Mouse (Mus musculus) intestine, postnatal 0 days (tissue): ENCODE measurements around the gene Eef1a2. TPM values are rescaled to one million over a fixed set of nuclear protein-coding genes. Genes with fewer than 3 reads are reported as not detected.
A peak's percentile ranks its signal among the peaks of the same experiment; 100 is the strongest.

Source experiments
- ATAC-seq: fragments of 200-750 bp; cut with Nextera tagmentation; 2 replicates; pipeline ENCODE4 v1.8.0; 2017; ENCODE audit warnings: mild to moderate bottlenecking, moderate TSS enrichment, moderate library complexity
- H3K27ac ChIP-seq: fragments of 300-500 bp; sonication (generic); 2 replicates; pipeline ENCODE4 v1.5.1; 2014; ENCODE audit warnings: mild to moderate bottlenecking, low read depth, low read length, moderate library complexity
- H3K27me3 ChIP-seq: fragments of 300-500 bp; sonication (generic); replicated peaks from 2 replicates; pipeline ENCODE4 v1.6.1; 2014; ENCODE audit warnings: low read length, mixed read lengths; ENCODE audit not compliant: control insufficient read depth, insufficient read depth
- H3K36me3 ChIP-seq: fragments of 300-500 bp; sonication (generic); 2 replicates; pipeline ENCODE4 v1.6.1; 2014; ENCODE audit warnings: mild to moderate bottlenecking, moderate library complexity; ENCODE audit not compliant: control insufficient read depth, insufficient read depth
- H3K4me1 ChIP-seq: fragments of 300-500 bp; sonication (generic); replicated peaks from 2 replicates; pipeline ENCODE4 v1.6.1; 2014; ENCODE audit warnings: antibody characterized with exemption, low read length, mixed read lengths; ENCODE audit not compliant: control insufficient read depth, insufficient read depth
- H3K4me2 ChIP-seq: fragments of 300-500 bp; sonication (generic); replicated peaks from 2 replicates; pipeline ENCODE4 v1.6.1; 2014; ENCODE audit warnings: low read depth, mild to moderate bottlenecking, moderate library complexity
- H3K4me3 ChIP-seq: fragments of 300-500 bp; sonication (generic); 2 replicates; pipeline ENCODE4 v1.5.1; 2014; ENCODE audit warnings: low read depth, low read length
- H3K9ac ChIP-seq: fragments of 300-500 bp; sonication (generic); 2 replicates; pipeline ENCODE4 v1.6.1; 2014; ENCODE audit warnings: mild to moderate bottlenecking, low read depth, low read length
- H3K9me3 ChIP-seq: fragments of 300-500 bp; sonication (generic); 2 replicates; pipeline ENCODE4 v1.6.1; 2016; ENCODE audit warnings: mixed run types; ENCODE audit not compliant: control insufficient read depth
- CTCF ChIP-seq: sonication (generic); IDR thresholded peaks from 2 replicates; pipeline ENCODE4 v1.5.1; 2016; ENCODE audit warnings: low read depth, mild to moderate bottlenecking, control low read depth, antibody characterized with exemption, moderate library complexity
- WGBS: fragments of 180-500 bp; shearing (Covaris S2); extraction: QIAGEN DNeasy Blood & Tissue Kit; methylation state at CpG from one replicate; pipeline ENCODE4 v1.1.7; 2014; 5-methylcytosine and 5-hydroxymethylcytosine counted together
- polyA plus RNA-seq: library from polyadenylated mRNA; unstranded; fragments of >200 nt; fragmentation: Nextera tagmentation; extraction: Ambion mirVana; gene quantifications from 2 replicates; pipeline ENCODE4 v1.2.1, GENCODE M21; 2015

Gene Eef1a2
- polyA plus RNA-seq, 1 experiment from 2014 or later, result 0.38 TPM

DNA sequence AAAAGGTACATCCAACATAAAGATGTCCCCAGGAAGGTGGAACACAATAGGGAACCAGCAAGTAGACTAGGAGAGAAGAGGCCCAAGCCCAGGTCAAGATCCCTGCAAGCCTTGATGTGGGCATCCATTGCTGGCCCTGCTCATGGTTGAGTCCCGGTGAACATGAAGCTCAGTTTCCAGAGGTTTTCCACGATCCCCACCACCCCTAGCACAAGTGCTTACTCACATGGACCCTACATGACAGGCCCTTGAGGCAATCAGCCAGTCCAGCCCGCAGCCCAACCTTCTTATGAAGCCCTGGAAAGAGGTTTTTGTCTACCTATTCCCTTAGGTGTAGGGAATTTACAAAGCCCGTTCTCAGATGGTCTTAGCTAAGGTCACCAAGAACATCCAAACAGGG is 366 bp upstream of the Eef1a2 start:
- 76% methylated on average over 4 of the region's 4 CpGs for WGBS
- Histone ChIP-seq H3K9me3 (no peaks in the 10 kb centered on the region), H3K36me3 (no peaks in the 10 kb centered on the region), H3K27ac (no peak overlapping the region), H3K4me2 (no peak overlapping the region), H3K4me3 (no peak overlapping the region), H3K9ac (no peak overlapping the region), H3K4me1 (no peaks in the 10 kb centered on the region), H3K27me3 (peaks cover 21% of the 10 kb centered on the region)
- no peak for ATAC-seq
- no peak for TF ChIP-seq CTCF

DNA sequence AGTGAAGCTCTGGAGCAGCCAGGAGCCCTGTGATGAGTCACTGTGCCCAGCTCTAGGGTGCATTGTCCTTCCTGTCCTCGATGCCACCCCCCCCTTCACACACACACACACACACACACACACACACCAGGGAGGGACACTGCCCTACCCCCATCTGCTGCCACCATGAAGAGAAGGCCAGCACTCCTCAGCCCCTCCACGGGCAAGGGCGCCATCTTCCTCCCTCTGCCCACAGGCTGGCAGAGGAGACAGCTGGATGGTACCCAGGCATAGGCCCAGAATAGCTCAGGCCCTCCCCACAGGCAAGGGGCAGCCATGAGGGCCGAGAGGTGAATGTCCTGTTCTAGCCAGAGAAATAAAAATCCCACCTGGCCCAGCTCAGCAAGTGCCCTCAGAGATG is 1.0 kb downstream of the Eef1a2 start:
- Histone ChIP-seq H3K27ac (no peak overlapping the region), H3K4me3 (no peak overlapping the region), H3K4me2 (no peak overlapping the region), H3K4me1 (no peaks in the 10 kb centered on the region), H3K9ac (no peak overlapping the region), H3K27me3 (peaks cover 21% of the 10 kb centered on the region), H3K36me3 (no peaks in the 10 kb centered on the region), H3K9me3 (no peaks in the 10 kb centered on the region)
- ATAC-seq, result no peak
- TF ChIP-seq CTCF, result no peak
- 64% methylated on average over 4 of the region's 4 CpGs for WGBS

DNA sequence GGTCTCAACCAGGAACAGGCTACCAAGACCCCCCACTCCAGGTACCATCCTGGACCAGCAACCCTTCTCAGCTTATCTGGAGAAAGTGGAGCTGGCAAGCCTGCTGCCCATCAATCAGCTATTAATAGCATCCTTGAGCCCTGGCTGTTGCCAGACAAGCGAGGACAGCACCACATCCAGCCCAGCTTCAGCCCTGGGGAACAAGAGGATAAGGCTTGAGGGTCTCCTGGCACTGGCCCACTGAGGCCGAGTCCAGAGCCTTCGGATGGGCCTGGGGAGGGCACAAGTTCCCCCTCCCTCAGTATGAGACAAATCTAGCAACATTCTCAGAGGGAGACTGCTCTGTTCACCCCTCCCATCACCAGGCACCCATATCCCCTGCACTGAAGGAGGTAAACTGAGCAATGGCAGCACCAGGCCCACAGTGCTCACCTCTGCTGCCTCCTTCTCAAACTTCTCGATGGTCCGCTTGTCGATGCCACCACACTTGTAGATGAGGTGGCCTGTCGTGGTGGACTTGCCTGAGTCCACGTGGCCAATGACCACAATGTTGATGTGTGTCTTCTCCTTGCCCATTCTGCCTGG is 1.9 kb downstream of the Eef1a2 start:
- 72% methylated on average over 8 of the region's 8 CpGs for WGBS
- no peak for ATAC-seq
- peaks cover 21% of the 10 kb centered on the region for H3K27me3 ChIP-seq

DNA sequence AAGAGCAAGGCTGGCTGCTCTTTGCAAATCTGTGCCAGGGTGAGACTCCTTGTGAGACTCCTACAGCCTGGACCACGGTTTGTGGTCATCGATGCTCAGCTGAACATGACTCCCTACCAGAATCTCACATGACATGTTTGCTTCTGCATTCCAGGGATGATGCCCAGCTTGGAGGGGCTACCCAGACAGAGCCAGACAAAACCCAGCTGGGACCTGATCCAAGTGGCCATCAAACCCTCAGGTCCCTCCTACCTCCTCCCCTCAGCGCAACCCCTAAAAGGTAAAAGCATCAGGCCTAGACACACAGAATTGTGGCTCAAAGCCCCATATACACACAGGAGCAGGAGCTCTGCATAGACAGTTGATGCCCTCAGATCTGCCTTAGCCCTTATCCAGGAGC is 2.5 kb downstream of the Eef1a2 start:
- H3K27ac ChIP-seq, result no peak overlapping the region
- WGBS, result 88% methylated on average over 3 of the region's 3 CpGs
- no peak overlapping the region for H3K4me2 ChIP-seq
- no peak for TF ChIP-seq CTCF
- peaks cover 21% of the 10 kb centered on the region for H3K27me3 ChIP-seq
- no peak for ATAC-seq
- H3K4me3 ChIP-seq, result no peak overlapping the region
- H3K4me1 ChIP-seq, result no peaks in the 10 kb centered on the region
- no peaks in the 10 kb centered on the region for H3K9me3 ChIP-seq
- no peak overlapping the region for H3K9ac ChIP-seq
- no peaks in the 10 kb centered on the region for H3K36me3 ChIP-seq

More for the DNA sequence above, 1.9 kb downstream of the Eef1a2 start:
- H3K4me1 ChIP-seq, result no peaks in the 10 kb centered on the region
- no peak overlapping the region for H3K4me2 ChIP-seq
- no peak overlapping the region for H3K9ac ChIP-seq
- H3K36me3 ChIP-seq, result no peaks in the 10 kb centered on the region
- no peak overlapping the region for H3K27ac ChIP-seq
- H3K9me3 ChIP-seq, result no peaks in the 10 kb centered on the region
- H3K4me3 ChIP-seq, result no peak overlapping the region
- TF ChIP-seq CTCF, result no peak

DNA sequence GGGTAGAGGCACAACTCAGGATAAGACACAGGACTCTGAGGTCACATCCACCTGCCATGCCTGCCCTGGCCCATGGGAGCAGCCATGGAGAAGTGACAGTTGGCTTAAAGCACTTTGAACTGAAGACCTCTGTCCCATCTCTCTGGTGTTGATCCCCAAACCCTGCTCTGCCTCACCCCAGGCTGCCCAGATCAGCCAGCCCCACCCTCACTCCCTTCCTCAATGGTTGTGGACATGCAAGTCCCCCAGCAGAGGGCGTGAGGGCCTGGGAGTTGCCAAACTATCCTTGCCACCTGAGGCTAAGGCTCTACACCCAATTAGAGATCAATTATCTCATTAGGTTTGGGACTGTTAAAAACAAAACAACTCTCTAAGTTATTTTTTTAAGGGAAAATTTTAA is 3.0 kb downstream of the Eef1a2 start:
- no peak overlapping the region for H3K4me3 ChIP-seq
- H3K9me3 ChIP-seq, result no peaks in the 10 kb centered on the region
- H3K27ac ChIP-seq, result no peak overlapping the region
- H3K9ac ChIP-seq, result no peak overlapping the region
- no peak for ATAC-seq
- WGBS, result 10% methylated on average over 1 of the region's 1 CpGs
- H3K4me2 ChIP-seq, result no peak overlapping the region
- H3K4me1 ChIP-seq, result no peaks in the 10 kb centered on the region
- peaks cover 21% of the 10 kb centered on the region for H3K27me3 ChIP-seq
- H3K36me3 ChIP-seq, result no peaks in the 10 kb centered on the region
- TF ChIP-seq CTCF, result peak; percentile 65

DNA sequence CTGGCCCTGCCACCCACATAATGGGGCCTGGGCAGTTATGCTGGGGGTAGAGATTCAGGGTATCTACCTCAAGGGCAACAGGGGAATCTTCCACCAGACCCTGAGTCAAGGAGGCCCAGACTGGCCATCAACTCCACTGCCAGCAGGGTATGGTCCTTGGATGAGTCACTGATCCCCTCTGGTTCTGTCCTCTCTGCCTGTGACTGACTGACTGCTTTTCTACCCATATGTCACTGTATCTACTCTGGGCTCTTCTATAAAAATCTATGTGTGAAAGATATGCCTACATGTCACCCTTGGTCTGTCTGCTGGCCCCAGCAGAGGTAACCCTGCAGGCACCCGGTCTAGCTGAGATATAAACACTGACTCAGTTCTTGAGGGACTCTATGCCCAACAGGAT is 3.7 kb downstream of the Eef1a2 start:
- no peaks in the 10 kb centered on the region for H3K9me3 ChIP-seq
- TF ChIP-seq CTCF, result no peak
- no peak overlapping the region for H3K4me3 ChIP-seq
- no peak overlapping the region for H3K4me2 ChIP-seq
- H3K27ac ChIP-seq, result no peak overlapping the region
- WGBS, result 71% methylated on average over 1 of the region's 1 CpGs
- no peaks in the 10 kb centered on the region for H3K36me3 ChIP-seq
- no peaks in the 10 kb centered on the region for H3K4me1 ChIP-seq
- ATAC-seq, result no peak
- H3K27me3 ChIP-seq, result peaks cover 28% of the 10 kb centered on the region
- H3K9ac ChIP-seq, result no peak overlapping the region

DNA sequence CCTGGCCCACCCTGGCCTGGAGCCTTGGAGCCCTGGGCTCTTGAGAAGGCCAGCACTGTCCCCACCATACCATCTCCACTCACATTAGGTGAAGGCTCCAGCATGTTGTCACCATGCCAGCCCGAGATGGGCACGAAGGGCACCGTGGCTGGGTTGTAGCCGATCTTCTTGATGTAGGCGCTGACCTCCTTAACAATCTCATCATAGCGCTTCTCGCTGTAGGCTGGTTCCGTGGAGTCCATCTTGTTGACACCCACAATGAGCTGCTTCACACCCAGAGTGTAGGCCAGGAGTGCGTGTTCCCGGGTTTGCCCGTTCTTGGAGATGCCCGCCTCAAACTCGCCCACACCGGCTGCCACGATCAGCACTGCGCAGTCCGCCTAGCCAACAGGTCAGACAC is 4.1 kb downstream of the Eef1a2 start:
- no peak for ATAC-seq

More for the DNA sequence above, 4.1 kb downstream of the Eef1a2 start:
- no peaks in the 10 kb centered on the region for H3K36me3 ChIP-seq
- H3K9me3 ChIP-seq, result no peaks in the 10 kb centered on the region
- no peak overlapping the region for H3K4me2 ChIP-seq
- WGBS, result 92% methylated on average over 17 of the region's 17 CpGs
- no peak overlapping the region for H3K9ac ChIP-seq
- no peak overlapping the region for H3K27ac ChIP-seq
- TF ChIP-seq CTCF, result no peak
- peaks cover 27% of the 10 kb centered on the region for H3K27me3 ChIP-seq
- H3K4me3 ChIP-seq, result no peak overlapping the region
- no peaks in the 10 kb centered on the region for H3K4me1 ChIP-seq
